Mouse (Mus musculus) liver, embryonic 14.5 days (tissue): ENCODE results near the gene Mre11a.

Experiments
- CTCF ChIP-seq: IDR thresholded peaks from 2 replicates; pipeline ENCODE4 v1.5.1; 2016; ENCODE audit warnings: antibody characterized with exemption, low read depth, control low read depth
- EP300 ChIP-seq: IDR thresholded peaks from 2 replicates; pipeline ENCODE4 v1.6.1; 2016; ENCODE audit warnings: antibody characterized with exemption, low read depth

GRCm38 (mm10) chr9:14750901-14751502, 33.5 kb upstream of the Mre11a start:
- TF ChIP-seq CTCF (no peak), EP300 (no peak)
